Mouse (Mus musculus) neural tube, embryonic 13.5 days (tissue): ENCODE measurements around the gene Hdgfl3. TPM values are rescaled to one million over a fixed set of nuclear protein-coding genes. Genes with fewer than 3 reads are reported as not detected.

Source experiments
- ATAC-seq: fragments of 200-750 bp; cut with Nextera tagmentation; 2 replicates; pipeline ENCODE4 v1.8.0; 2017; ENCODE audit warnings: low read depth, mild to moderate bottlenecking, moderate TSS enrichment, moderate library complexity
- H3K27ac ChIP-seq: fragments of 300-500 bp; sonication (generic); replicated peaks from 2 replicates; pipeline ENCODE4 v1.5.1; 2015; ENCODE audit warnings: moderate library complexity, mild to moderate bottlenecking, inconsistent platforms
- H3K27me3 ChIP-seq: fragments of 300-500 bp; sonication (generic); 2 replicates; pipeline ENCODE4 v1.6.1; 2015; ENCODE audit warnings: mild to moderate bottlenecking, inconsistent platforms
- H3K36me3 ChIP-seq: fragments of 300-500 bp; sonication (generic); 2 replicates; pipeline ENCODE4 v1.6.1; 2015; ENCODE audit warnings: mild to moderate bottlenecking, inconsistent platforms
- H3K4me1 ChIP-seq: fragments of 300-500 bp; sonication (generic); replicated peaks from 2 replicates; pipeline ENCODE4 v1.6.1; 2015; ENCODE audit warnings: inconsistent platforms
- H3K4me2 ChIP-seq: fragments of 300-500 bp; sonication (generic); 2 replicates; pipeline ENCODE4 v1.6.1; 2015; ENCODE audit warnings: inconsistent platforms, mild to moderate bottlenecking, moderate library complexity
- H3K4me3 ChIP-seq: fragments of 300-500 bp; sonication (generic); 2 replicates; pipeline ENCODE4 v1.5.1; 2015; ENCODE audit warnings: mild to moderate bottlenecking, inconsistent platforms
- H3K9ac ChIP-seq: fragments of 300-500 bp; sonication (generic); 2 replicates; pipeline ENCODE4 v1.6.1; 2015; ENCODE audit warnings: moderate library complexity, mild to moderate bottlenecking, inconsistent platforms
- H3K9me3 ChIP-seq: fragments of 300-500 bp; sonication (generic); 2 replicates; pipeline ENCODE4 v1.6.1; 2016; ENCODE audit warnings: inconsistent platforms
- WGBS: fragments of 180-500 bp; shearing (Covaris S2); methylation state at CpG from one replicate; pipeline ENCODE4 v1.1.7; 2015; 5-methylcytosine and 5-hydroxymethylcytosine counted together
- polyA plus RNA-seq: library from polyadenylated mRNA; unstranded; fragments of >200 nt; fragmentation: Nextera tagmentation; extraction: Ambion mirVana; gene quantifications from 2 replicates; pipeline ENCODE4 v1.2.1, GENCODE M21; 2015

The Hdgfl3 gene
- polyA plus RNA-seq, 1 experiment from 2014 or later = 56.1 TPM

GRCm38 (mm10) chr7:81881600-81881999 lies 52.7 kb downstream of the Hdgfl3 start:
- H3K27ac ChIP-seq = no peak overlapping the region
- no peak overlapping the region for H3K9ac ChIP-seq
- no peaks in the 10 kb centered on the region for H3K9me3 ChIP-seq
- H3K36me3 ChIP-seq = peaks cover 14% of the 10 kb centered on the region; the same call in 1 of the 2 replicates
- ATAC-seq = no peak
- 69% methylated on average over 3 of the region's 3 CpGs for WGBS
- no peaks in the 10 kb centered on the region; the same call in 1 of the 2 replicates for H3K4me1 ChIP-seq
- no peak overlapping the region for H3K4me2 ChIP-seq
- H3K27me3 ChIP-seq = no peaks in the 10 kb centered on the region
- H3K4me3 ChIP-seq = no peak overlapping the region

- H3K4me2 ChIP-seq = no peak overlapping the region
- no peak overlapping the region for H3K9ac ChIP-seq
- 93% methylated on average over 4 of the region's 4 CpGs for WGBS
- no peak overlapping the region for H3K4me3 ChIP-seq
- H3K4me1 ChIP-seq = peaks cover 8% of the 10 kb centered on the region
- H3K9me3 ChIP-seq = no peaks in the 10 kb centered on the region
- no peak for ATAC-seq
- no peaks in the 10 kb centered on the region for H3K27me3 ChIP-seq
- no peak overlapping the region for H3K27ac ChIP-seq
- H3K36me3 ChIP-seq = peaks cover 8% of the 10 kb centered on the region; the same call in 1 of the 2 replicates
Measured at GRCm38 (mm10) chr7:81880797-81881196, 53.5 kb downstream of the Hdgfl3 start.

- Histone ChIP-seq H3K27ac (no peak overlapping the region), H3K9me3 (no peaks in the 10 kb centered on the region), H3K36me3 (0 out of 2 replicates have a peak, but pooled peaks cover 4% of the 10 kb centered on the region), H3K27me3 (no peaks in the 10 kb centered on the region), H3K4me3 (no peak overlapping the region), H3K4me1 (peaks cover 8% of the 10 kb centered on the region), H3K4me2 (no peak overlapping the region), H3K9ac (no peak overlapping the region)
- 89% methylated on average over 5 of the region's 5 CpGs for WGBS
- no peak for ATAC-seq
Measured at GRCm38 (mm10) chr7:81880286-81880685, 54.0 kb downstream of the Hdgfl3 start.

GRCm38 (mm10) chr7:81875372-81875771 lies 58.9 kb downstream of the Hdgfl3 start:
- Histone ChIP-seq H3K4me3 (no peak overlapping the region), H3K9me3 (no peaks in the 10 kb centered on the region), H3K27ac (peak overlapping the region; percentile 56), H3K36me3 (no peaks in the 10 kb centered on the region), H3K27me3 (no peaks in the 10 kb centered on the region), H3K9ac (no peak overlapping the region), H3K4me1 (peaks cover 12% of the 10 kb centered on the region), H3K4me2 (no peak overlapping the region)
- ATAC-seq = no peak; the same call in 1 of the 2 replicates
- 68% methylated on average over 9 of the region's 9 CpGs for WGBS

GRCm38 (mm10) chr7:81874636-81875035 lies 59.6 kb downstream of the Hdgfl3 start:
- no peak overlapping the region for H3K9ac ChIP-seq
- no peak overlapping the region; the same call in 1 of the 2 replicates for H3K27ac ChIP-seq
- no peaks in the 10 kb centered on the region for H3K36me3 ChIP-seq
- H3K27me3 ChIP-seq = no peaks in the 10 kb centered on the region
- peaks cover 12% of the 10 kb centered on the region for H3K4me1 ChIP-seq
- ATAC-seq = no peak
- no peak overlapping the region for H3K4me3 ChIP-seq
- H3K4me2 ChIP-seq = no peak overlapping the region
- no peaks in the 10 kb centered on the region for H3K9me3 ChIP-seq
- 67% methylated on average over 6 of the region's 6 CpGs for WGBS

GRCm38 (mm10) chr7:81873807-81874206 lies 60.5 kb downstream of the Hdgfl3 start:
- Histone ChIP-seq H3K27me3 (no peaks in the 10 kb centered on the region), H3K4me2 (no peak overlapping the region), H3K4me1 (peaks cover 12% of the 10 kb centered on the region), H3K9me3 (no peaks in the 10 kb centered on the region), H3K27ac (no peak overlapping the region), H3K4me3 (no peak overlapping the region), H3K9ac (no peak overlapping the region), H3K36me3 (no peaks in the 10 kb centered on the region)
- WGBS = 73% methylated on average over 1 of the region's 1 CpGs
- no peak for ATAC-seq

- ATAC-seq = no peak
- Histone ChIP-seq H3K27ac (no peak overlapping the region), H3K36me3 (no peaks in the 10 kb centered on the region), H3K4me1 (peaks cover 18% of the 10 kb centered on the region), H3K9me3 (no peaks in the 10 kb centered on the region), H3K4me2 (no peak overlapping the region), H3K4me3 (no peak overlapping the region), H3K9ac (no peak overlapping the region), H3K27me3 (no peaks in the 10 kb centered on the region)
- 80% methylated on average over 13 of the region's 13 CpGs for WGBS
Measured at GRCm38 (mm10) chr7:81872493-81873013, 61.7 kb downstream of the Hdgfl3 start.

- no peaks in the 10 kb centered on the region for H3K36me3 ChIP-seq
- 27% methylated on average over 6 of the region's 6 CpGs for WGBS
- H3K4me1 ChIP-seq = peaks cover 6% of the 10 kb centered on the region; the same call in 1 of the 2 replicates
- H3K27me3 ChIP-seq = no peaks in the 10 kb centered on the region
- no peaks in the 10 kb centered on the region for H3K9me3 ChIP-seq
- peak overlapping the region; percentile 49; the same call in 1 of the 2 replicates for H3K27ac ChIP-seq
- ATAC-seq = peak; percentile 78
- H3K4me3 ChIP-seq = no peak overlapping the region
- no peak overlapping the region for H3K4me2 ChIP-seq
- no peak overlapping the region for H3K9ac ChIP-seq
Measured at GRCm38 (mm10) chr7:81868158-81868557, 66.1 kb downstream of the Hdgfl3 start.

GRCm38 (mm10) chr7:81867231-81867930 lies 66.9 kb downstream of the Hdgfl3 start:
- Histone ChIP-seq H3K4me3 (no peak overlapping the region), H3K9ac (no peak overlapping the region), H3K36me3 (no peaks in the 10 kb centered on the region), H3K27me3 (no peaks in the 10 kb centered on the region), H3K27ac (no peak overlapping the region), H3K4me2 (no peak overlapping the region), H3K9me3 (no peaks in the 10 kb centered on the region), H3K4me1 (peaks cover 6% of the 10 kb centered on the region; the same call in 1 of the 2 replicates)
- ATAC-seq = no peak
- WGBS = 89% methylated on average over 9 of the region's 9 CpGs

- H3K4me3 ChIP-seq = no peak overlapping the region
- peaks cover 6% of the 10 kb centered on the region; the same call in 1 of the 2 replicates for H3K4me1 ChIP-seq
- no peak overlapping the region for H3K9ac ChIP-seq
- no peak overlapping the region for H3K4me2 ChIP-seq
- H3K27me3 ChIP-seq = no peaks in the 10 kb centered on the region
- no peak for ATAC-seq
- H3K9me3 ChIP-seq = no peaks in the 10 kb centered on the region
- H3K27ac ChIP-seq = no peak overlapping the region
- no peaks in the 10 kb centered on the region for H3K36me3 ChIP-seq
- 87% methylated on average over 6 of the region's 6 CpGs for WGBS
Measured at GRCm38 (mm10) chr7:81865937-81866336, 68.3 kb downstream of the Hdgfl3 start.

- Histone ChIP-seq H3K27me3 (peaks cover 5% of the 10 kb centered on the region; the same call in 1 of the 2 replicates), H3K4me3 (no peak overlapping the region), H3K4me1 (peaks cover 14% of the 10 kb centered on the region; the same call in 1 of the 2 replicates), H3K9me3 (no peaks in the 10 kb centered on the region), H3K9ac (no peak overlapping the region), H3K36me3 (no peaks in the 10 kb centered on the region), H3K27ac (no peak overlapping the region), H3K4me2 (no peak overlapping the region)
- WGBS = 86% methylated on average over 6 of the region's 6 CpGs
- ATAC-seq = no peak
Measured at GRCm38 (mm10) chr7:81864552-81864951, 69.7 kb downstream of the Hdgfl3 start.

GRCm38 (mm10) chr7:81862587-81863583 lies 71.4 kb downstream of the Hdgfl3 start:
- no peaks in the 10 kb centered on the region for H3K9me3 ChIP-seq
- ATAC-seq = no peak
- 74% methylated on average over 24 of the region's 24 CpGs for WGBS

More at GRCm38 (mm10) chr7:81862587-81863583, 71.4 kb downstream of the Hdgfl3 start:
- no peak overlapping the region for H3K4me2 ChIP-seq
- H3K4me3 ChIP-seq = no peak overlapping the region
- H3K36me3 ChIP-seq = no peaks in the 10 kb centered on the region
- peaks cover 12% of the 10 kb centered on the region for H3K27me3 ChIP-seq
- peaks cover 22% of the 10 kb centered on the region; the same call in 1 of the 2 replicates for H3K4me1 ChIP-seq
- H3K27ac ChIP-seq = no peak overlapping the region
- H3K9ac ChIP-seq = no peak overlapping the region
